Mouse (Mus musculus) cerebellum, adult 8-10 months (tissue): ENCODE measurements around the gene Acsm1.
"Not testable (repeated sequence)": the region's sequence is repeated elsewhere in the genome, so short reads cannot be mapped to it uniquely, and the experiment has no call there.

ENCODE experiments used
- DNase-seq: peaks from one replicate; pipeline ENCODE4 v3.0.0; 2022

The Acsm1 gene

DNA sequence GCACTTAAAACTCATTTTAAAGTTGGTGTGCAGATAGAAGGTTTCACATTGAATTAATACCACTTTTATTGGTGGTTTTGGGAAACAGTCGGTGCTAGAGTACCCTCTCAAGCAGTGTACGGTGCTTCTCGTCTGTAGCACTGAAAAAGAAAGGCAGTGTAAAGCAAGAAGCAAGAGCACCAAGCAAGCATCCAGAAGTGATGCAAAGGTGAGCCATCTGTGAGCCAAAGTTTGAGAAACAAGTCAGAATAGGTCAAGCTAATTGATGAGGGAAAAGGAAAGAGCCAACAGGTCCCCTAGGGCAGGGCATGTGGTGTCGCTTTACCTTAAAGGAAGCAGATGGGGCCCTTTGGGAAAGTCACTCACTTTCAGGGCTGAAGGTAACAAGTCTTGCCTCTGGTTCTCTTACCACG lies at the start of gene Acsm1:
Acsm1 (plus strand) TSS at position 363 of the 413 bp plus-strand sequence.
- no peak for DNase-seq

DNA sequence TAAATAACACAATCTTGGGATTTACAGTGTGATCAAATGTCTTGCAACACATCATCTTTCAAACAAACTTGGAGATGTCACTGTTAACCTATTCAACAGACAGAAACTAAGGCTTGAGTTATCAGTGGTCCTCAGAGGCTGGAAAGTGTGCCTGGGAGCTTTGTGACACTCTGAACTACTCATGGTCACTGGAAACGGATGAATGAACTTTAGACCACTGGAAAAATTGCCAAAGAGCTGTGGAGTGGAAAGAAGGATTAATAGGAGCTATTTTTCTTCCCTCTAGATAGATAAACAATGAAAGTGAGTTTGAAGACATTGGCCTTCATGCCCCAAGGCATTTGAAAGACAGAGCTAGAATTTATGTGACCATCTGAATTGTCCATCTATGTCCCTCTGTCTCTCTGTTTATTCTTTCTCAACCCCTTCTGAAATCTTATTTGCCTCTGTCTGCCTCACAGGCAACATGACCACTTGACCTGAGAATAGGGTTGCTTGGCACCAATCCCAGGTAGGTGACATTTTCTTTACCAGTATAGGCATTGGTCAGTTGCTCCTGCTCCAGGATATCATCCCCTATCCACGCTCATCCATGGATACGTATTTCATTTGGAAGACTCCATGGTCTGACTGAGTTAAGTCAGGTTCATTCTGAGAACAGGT lies 46.9 kb upstream of the Acsm1 start:
- DNase-seq = no peak

DNA sequence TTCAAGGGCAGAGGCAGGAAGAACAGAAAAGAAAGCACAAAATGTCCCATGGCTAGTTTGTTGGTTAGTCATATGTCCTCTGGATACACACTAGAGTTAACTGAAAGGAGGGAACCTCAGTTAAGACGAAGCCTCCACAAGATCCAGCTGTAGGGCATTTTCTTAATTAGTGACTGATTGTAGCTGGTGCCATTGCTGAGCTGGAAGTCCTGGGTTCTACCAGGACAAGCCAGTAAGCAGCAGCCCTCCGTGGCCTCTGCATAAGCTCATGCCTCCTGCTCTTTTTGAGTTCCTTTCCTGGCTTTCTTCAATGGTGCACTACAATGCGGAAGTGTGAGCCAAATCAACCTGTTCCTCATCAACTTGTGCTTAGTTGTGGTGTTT lies 46.4 kb upstream of the Acsm1 start:
- DNase-seq = no peak

DNA sequence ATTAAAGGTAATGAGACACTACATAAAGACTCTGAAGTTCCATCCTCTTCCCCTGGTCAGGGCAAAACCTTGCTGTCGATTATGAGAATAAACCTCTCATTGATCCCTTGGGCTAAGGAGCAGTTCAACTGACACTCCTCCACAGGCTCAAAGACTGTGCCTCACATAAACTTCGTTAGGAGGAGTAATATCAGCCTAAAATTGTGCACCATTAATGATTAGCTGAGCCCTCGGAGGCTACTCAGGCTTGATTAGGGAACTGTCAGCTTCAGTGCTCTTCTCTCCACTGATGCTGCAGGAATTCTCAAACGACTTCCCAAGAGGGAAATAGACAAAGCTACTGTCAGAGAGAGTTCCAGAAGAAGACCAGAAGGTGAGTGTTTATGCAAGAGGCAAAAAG lies 45.4 kb upstream of the Acsm1 start:
- DNase-seq = no peak

DNA sequence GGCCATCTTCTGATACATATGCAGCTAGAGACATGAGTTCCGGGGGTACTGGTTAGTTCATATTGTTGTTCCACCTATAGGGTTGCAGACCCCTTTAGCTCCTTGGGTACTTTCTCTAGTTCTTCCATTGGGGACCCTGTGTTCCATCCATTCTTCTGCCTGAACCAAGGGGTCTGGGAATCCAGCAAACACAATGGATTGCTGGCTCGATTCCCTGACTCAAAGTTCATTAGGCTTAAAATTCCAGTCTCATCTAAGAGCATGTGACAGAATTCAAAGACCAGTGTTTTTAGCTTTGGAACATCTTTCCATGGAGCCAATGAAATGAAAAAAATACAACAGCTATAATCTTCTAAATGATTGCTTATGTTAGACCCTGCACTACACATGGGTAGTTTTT lies 44.4 kb upstream of the Acsm1 start:
- DNase-seq = not testable (repeated sequence)

DNA sequence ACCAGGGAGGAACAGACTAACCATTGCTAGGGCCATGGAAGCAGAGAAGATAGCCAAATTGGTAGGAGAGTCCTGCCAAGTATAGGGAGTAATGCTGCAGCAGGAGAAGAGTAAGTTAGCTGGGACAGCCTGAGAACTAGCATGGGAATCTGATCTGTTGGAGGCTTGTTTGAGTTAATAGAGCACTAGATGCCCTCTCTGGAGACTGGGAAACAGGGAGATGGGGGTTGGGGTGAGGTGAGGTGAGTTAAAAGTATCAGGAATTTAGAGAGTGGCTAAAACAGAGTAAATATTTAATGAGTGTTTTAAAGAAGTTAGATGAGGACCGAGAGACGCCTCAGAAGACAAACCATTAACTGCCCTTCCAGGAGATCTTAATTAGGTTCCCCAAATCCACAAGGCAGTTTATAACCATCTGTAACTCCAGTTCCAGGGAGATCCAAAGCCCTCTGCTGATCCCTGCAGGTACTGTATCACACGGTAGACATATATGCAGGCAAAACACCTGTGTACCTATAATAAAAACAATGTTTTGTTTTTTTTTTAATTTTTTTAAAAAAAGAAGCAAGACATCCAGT lies 12.2 kb upstream of the Acsm1 start:
- no peak for DNase-seq

DNA sequence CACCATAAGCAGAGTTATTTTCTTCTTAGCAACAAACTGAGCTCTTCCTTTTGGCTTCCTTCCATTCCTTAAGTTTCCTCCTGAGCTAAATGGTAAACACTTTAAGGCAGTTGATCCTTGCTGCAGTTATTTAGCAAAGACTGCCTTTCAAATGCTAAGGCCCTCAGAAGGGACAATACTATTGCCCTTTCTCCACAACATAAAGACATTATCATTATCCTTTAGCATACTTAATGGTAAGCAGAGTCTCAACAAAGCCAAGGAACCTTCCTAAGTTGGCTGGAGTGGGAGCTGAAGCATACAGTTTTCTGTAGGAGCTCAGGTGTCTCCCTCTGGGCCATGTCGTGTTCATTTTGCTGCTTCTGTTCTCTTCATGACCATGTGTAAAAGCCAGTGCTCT lies 11.5 kb upstream of the Acsm1 start:
- no peak for DNase-seq

DNA sequence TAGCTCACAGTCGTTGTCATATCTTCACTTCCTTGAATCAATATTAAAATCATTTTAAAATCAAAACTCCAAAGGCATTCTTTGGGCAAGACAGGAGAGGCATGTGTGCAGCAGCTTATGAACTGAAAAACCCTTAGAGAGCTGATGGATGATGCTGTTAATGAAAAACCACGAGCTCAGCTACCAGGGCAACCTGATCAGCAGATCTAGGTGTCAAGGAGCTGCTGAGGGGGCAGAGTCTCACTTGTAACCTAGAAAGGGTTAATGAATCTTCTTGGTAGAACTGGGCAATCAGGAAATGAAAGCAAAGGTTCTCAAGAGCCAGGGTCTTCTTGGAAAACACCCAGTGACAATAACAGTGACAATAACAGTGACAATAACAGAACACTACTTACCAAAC lies 10.3 kb upstream of the Acsm1 start:
- no peak for DNase-seq

DNA sequence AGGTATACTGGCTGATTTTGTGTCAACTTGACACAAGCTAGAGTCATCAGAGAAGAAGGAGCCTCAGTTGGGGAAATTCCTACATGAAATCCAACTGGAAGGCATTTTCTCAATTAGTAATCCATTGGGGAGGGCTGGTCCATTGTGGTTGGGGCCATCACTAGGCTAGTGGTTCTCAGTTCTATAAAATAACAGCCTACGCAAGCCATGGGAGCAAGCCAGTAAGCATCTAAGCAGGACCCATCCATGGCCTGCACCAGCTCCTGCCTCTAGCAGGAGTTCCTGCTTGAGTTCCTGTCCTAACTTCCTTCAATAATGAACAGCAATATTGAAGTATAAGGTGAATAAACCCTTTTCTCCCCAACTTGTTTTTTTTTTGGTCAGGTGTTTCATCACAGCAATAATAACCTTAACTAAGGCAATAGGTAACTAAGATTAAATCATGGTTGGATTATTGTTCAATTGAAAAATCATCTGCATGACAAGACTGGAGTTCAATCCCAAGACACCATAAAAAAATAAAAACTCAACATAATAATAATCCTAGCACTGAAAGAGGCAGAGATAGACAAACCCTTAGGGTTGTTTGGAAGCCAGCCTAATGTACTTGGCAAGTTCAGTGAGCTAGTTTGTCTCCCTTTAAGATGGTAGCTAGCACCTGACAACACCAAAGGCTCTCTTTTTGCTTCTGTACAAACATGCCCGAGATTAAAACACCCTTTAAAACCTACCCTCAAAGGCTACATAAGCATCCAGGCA lies 5.5 kb upstream of the Acsm1 start:
- no peak for DNase-seq

DNA sequence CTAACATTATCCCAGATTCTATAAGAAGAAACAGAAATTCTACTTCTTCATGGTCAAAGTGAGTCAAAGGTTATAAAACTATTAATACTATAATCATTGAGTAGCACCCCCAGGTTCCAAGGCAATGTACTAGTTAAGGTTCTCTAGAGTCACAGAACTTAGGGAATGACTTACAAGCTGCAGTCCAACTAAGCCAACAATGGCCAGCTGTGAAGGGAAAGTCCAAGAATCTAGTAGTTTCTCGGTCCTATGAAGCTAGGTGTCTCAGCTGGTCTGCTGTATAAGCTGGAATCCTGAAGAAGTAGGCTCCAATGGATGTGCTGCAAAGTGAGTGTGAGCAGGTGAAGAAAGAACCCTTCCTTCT lies 4.9 kb upstream of the Acsm1 start:
- DNase-seq = no peak

DNA sequence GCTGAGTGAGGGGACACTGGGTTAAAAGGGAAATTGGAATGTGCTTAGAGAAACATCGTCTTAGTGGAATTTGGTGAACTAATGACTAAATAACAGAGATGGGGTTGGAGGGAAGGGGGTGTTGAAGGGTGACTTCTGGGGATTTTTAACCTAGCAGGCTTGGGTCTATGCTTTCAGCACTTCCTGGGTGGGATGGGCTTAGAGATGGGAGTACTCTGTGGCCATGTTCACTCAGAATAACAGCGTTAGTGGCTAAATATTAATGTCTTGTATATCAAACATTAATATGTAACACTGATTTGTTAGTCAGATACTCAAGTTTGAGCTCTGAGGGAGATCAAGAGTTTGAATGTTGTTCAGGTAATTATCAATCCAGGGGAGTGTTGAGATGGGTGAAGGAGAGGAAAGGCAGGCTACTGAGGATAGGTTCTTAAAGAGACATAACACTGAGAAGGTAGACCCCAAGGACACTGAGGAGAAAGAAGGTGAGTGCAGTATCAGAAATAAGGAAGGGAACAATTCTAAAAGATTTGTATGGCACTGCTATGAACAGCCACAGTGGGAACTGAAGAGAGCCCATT lies 1.8 kb upstream of the Acsm1 start:
- DNase-seq = no peak

DNA sequence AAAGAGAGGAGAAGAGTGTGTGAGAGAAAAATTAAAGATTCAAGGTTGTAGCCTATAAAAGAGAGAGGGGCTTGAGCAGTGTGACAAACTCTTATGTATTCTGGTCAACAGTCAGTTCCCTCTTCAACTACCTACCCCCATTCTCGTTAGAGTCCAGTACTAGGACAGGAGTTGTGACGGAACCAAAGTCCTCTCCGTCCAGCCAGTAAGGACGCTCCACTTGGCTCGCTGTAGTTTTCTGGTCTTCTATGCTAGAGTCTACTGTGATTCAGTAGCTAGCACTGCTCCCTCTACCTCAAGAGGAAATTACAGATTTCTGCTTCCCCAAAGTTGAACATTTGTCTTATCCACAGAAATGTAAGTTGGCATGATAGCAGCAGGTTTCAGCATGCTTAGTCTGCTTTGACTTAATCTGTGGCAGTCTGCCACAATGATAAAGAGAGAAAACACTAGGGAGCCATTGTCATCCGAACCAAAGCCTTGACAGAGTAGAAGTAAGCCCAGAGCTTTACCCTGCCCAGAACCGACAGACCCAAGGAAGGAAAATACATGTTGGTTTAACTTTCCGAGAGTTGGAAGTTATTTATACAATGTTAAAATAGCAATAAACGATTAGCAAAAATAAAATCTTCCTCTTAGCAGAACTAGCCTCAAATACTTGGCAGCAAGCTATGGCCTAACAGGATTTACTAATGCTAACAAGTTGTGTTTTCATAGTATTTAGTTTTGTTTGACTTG lies 731 bp upstream of the Acsm1 start:
- no peak for DNase-seq

DNA sequence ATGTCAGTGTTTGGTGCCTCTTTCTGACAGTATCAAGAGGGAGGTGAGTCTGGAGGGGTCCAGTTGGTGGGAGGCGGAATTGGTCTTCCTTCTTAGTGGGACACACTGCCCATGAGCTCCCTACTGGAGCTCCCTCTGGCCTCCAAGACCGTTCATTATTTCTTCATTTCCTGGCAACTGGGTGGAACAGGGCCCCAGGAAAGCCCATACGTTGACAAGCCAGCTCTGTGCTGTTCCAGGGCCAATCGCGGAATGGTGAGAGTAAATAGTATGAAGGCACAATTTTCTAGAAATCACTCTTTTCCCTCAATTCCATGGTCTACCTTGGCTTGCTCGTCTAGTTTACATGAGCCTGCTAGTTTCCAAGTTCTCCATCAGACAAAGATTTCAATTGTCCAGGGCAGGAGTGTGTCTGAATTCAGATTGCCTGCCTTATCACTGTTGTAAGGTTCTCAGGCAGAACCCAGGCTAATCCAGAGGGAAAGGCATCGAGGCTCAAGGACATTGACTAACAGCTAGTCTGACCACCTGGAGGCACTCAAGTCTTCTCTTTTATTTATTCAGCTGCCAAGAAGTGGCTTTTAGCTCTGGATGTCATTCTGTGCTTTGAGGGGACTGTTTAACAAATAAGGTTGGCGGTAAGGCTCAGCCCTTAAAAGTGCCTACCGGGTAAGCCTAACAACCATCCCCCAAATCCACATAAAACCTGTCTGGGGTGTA lies 1.1 kb downstream of the Acsm1 start:
- no peak for DNase-seq

DNA sequence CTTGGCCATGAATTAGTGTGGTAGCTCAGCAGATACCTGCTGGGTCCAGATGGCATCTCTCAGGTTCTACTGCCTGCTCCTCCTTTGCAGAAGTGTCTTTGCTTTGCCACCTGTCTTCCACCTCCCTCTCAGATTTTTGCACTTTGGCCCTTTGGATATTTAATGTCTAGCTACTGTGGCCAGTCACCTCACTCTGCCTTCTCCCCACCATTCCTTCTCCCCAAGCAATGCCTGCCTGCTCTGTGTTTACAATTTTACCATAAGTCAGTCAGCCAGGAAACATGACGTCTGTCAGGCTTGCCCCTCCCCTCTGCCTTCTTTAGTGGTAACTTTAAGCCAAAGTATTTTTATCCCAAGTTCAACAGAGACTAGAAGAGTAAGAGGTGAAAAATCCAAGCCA lies 9.7 kb downstream of the Acsm1 start:
- no peak for DNase-seq

DNA sequence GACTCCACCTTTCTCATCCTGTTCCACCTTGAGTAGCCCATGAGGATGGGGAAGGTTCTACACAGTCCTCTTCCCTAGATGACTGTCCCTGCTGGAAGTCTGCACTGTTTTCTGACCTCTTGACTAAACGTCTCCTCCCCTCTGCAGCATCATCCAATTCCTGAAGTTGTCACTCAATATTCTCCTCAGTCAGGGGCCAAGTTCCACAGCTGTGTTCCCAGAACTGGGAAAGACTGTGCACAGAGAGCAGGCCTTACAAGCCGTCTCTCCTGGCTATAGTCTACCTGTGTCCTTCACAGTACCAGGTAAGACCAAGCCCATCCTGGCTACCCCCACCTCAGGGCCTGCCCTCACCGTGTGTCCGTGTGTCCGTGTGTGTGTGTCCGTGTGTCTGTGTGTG lies 10.8 kb downstream of the Acsm1 start:
- no peak for DNase-seq

DNA sequence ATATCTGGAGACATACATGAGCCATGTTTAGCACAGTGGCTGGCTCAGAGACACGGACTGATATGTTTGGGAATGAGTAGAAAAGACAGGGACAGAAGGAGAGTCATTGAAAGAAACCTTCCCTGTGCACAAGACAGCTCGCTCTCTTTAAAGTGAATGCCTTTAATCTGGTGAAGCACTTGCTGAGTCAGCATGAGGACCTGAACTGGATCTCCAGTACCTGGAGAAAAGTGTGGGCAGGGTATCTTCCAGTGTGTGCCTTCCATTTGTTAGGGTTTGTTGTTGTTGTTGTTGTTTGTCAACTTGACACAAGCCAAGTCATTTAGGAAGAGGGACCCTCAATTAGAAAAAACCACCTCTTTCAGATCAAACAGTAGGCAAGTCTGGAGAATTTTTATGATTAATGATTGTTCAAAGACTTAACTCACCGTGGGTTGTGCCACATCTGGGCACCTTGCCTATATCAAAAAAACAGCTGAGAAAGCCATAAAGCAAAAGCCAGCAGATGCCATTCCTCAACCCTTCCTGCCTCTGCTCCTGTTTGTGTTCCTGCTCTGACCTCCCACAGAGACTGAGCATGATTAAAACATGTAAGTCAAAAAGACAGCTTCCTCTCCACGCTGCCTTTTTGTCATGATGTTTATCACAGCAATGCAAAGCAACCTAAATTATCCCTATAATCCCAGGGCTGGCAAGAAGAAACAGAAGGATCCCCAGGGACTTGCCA lies 11.5 kb downstream of the Acsm1 start:
- no peak for DNase-seq

DNA sequence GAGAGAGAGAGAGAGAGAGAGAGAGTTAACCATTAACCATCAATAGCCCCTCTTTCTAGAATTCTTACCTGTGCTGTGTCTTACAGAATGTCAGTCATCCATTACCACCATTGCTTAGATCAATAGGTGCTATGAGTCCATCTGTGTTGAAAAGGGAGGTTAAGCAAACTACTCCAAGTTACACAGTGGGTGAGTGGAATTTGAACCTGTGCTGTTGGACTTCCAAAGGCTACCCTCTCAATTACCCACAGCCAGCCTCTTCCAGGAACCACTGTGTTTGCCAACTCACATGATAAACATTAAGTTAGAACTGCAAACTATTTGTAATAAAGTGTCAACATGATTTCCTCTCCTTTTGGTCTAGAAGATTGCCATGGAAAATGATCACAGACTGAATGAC lies 13.3 kb downstream of the Acsm1 start:
- DNase-seq = no peak

DNA sequence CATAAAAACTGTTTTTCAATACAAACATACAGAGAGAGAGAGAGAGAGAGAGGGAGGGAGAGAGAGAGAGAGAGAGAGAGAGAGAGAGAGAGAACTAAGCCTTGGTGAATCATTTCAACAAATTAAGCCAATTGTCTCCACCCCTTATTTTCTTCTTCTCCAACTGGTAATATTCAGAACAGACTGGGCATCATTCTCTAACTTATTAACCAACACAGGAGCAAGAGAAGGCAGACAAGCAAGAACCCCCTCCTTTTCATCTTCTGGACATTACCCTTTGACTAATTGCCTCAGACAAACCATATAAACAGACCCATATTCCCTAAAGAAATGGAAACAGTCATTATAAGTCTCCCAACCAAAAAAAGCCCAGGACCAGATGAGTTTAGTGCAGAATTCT lies 31.9 kb downstream of the Acsm1 start:
- DNase-seq = no peak

DNA sequence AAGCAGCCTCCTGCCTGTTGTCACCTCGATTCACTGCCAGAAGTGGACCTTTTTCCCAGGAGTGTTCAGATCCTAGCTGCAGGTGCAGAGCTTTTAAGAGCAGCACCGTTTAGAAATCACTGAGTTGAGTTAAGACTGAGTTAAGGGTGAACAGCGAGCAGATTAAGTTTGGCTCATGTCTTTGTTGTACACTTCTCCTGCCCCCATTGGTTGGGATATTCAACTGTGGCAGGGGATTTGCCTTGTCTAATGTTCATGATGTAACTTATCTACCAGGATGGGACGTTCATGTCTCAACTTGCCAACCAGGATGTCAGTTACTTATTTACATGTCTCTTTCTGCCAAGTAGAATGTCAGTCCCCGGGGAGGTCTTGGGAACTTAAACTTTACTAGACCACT lies 35.5 kb downstream of the Acsm1 start:
- DNase-seq = no peak

DNA sequence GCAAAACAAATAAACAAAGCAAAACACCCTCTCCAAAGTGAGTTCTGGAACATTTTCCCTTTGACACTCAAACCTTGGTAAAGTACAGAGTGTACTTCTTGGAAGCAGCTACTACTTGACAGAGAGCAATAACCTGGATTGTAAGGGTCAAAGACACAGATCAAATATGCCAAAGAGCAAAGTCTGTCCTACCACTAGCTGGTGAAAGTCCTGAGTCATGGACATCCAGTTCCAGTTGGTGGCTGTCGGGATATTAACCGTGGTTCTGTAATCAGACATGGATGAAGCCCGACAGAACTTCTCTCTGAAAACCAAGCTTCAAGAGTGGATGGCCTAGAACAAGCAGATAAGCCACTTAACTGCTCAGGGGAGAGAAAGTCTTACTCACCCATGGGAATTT lies 61.1 kb downstream of the Acsm1 start:
- no peak for DNase-seq

DNA sequence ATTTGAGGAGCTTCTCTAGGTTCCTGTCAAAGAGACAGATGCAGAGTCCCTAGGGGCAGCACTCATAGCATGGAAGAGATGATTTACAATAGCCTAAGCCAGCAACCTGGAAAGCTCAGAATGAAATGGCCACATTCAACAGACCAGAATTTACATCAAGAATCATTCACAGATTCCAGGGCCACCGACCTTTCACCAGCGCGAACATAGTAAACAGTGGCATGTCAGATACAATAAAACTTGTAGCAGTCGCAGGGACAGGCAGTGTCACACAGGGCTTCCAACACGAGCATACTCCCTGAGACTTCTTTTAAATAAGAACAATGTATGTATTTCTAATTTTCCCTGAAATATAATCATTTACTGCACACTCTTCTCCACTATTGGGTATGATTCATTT lies 63.6 kb downstream of the Acsm1 start:
- DNase-seq = no peak

DNA sequence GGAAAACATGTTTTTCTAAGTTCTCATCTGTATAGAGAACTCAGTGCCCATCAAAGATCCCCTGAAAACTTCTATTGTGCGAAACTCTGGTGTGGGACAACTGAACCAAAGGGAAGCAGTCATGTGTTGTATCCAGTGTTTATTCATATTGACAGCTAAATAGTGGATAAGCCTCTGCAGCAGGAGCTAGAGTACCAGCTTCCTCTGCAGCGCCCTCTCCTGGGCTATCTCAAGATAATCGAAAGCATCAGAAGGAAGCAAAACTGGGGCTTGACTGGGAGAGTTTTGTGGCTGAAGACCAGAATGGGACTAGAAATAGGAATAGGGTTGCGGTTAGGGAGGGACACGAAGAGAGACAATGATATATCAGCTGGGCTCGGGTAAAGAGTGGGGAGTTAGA lies 64.1 kb downstream of the Acsm1 start:
- no peak for DNase-seq
